In genomic region chr5:67216031-67216778, GRCm38 (mm10) we compare ENCODE assay signal across 10 mouse cellular contexts. TPM values are rescaled to one million over a fixed set of nuclear protein-coding genes. Genes with fewer than 3 reads are reported as not detected.
DNase-seq lines count a peak whose midpoint lies in the region; ATAC-seq lines count a peak whose summit lies in the region.
"Had no signal": no experiment of that assay in that cellular context is flagged by ENCODE, and none has a peak within 500 bp of the region (broad histone marks: within the 10 kb centered on the region; RNA-seq: fewer than 3 reads in every experiment).

No protein-coding gene starts in this region.

- peaks cover 89% of the 10 kb centered on the region for H3K27me3 ChIP-seq in kidney, embryonic 16.5 days (ENCODE audit: insufficient read depth, low read length)
- H3K27me3 ChIP-seq in forebrain, embryonic 10.5 days (ENCODE audit: poor library complexity, severe bottlenecking): peaks cover 100% of the 10 kb centered on the region
- H3K27me3 ChIP-seq in limb, embryonic 10.5 days (ENCODE audit: low read depth, poor library complexity, severe bottlenecking): peaks cover 100% of the 10 kb centered on the region
- H3K27me3 ChIP-seq in neural tube, embryonic 14.5 days (ENCODE audit: control insufficient read depth, insufficient read depth, low read length): peaks cover 77% of the 10 kb centered on the region

- peak overlapping the region; percentile 1; the same call in 1 of the 2 replicates for H3K4me2 ChIP-seq in kidney, embryonic 16.5 days (replicated peaks; ENCODE audit: low read depth, low read length)
- peak overlapping the region; percentile 26 for H3K4me2 ChIP-seq in neural tube, embryonic 14.5 days (ENCODE audit: low read depth, low read length)

- WGBS in kidney, embryonic 16.5 days: under 1% methylated on average over 49 of the region's 49 CpGs
- WGBS in forebrain, embryonic 10.5 days: under 1% methylated on average over 49 of the region's 49 CpGs
- under 1% methylated on average over 49 of the region's 49 CpGs for WGBS in limb, embryonic 10.5 days
- WGBS in neural tube, embryonic 14.5 days: 1% methylated on average over 49 of the region's 49 CpGs

- H3K36me3 ChIP-seq in kidney, embryonic 16.5 days (ENCODE audit: insufficient read depth, low read length): no peaks in the 10 kb centered on the region
- H3K36me3 ChIP-seq in forebrain, embryonic 10.5 days (replicated peaks): no peaks in the 10 kb centered on the region
- no peaks in the 10 kb centered on the region for H3K36me3 ChIP-seq in limb, embryonic 10.5 days
- no peaks in the 10 kb centered on the region for H3K36me3 ChIP-seq in neural tube, embryonic 14.5 days (ENCODE audit: control insufficient read depth, insufficient read depth, low read length)

- no peak overlapping the region for H3K9ac ChIP-seq in kidney, embryonic 16.5 days (replicated peaks; ENCODE audit: low read length)
- no peak overlapping the region for H3K9ac ChIP-seq in neural tube, embryonic 14.5 days (replicated peaks; ENCODE audit: low read depth, low read length)

- H3K4me1 ChIP-seq in kidney, embryonic 16.5 days (ENCODE audit: insufficient read depth, low read length): peaks cover 6% of the 10 kb centered on the region; the same call in 1 of the 2 replicates
- H3K4me1 ChIP-seq in forebrain, embryonic 10.5 days: peaks cover 31% of the 10 kb centered on the region
- H3K4me1 ChIP-seq in limb, embryonic 10.5 days: peaks cover 18% of the 10 kb centered on the region
- H3K4me1 ChIP-seq in neural tube, embryonic 14.5 days (ENCODE audit: control insufficient read depth, insufficient read depth, low read length): 0 out of 2 replicates have a peak, but pooled peaks cover 8% of the 10 kb centered on the region

- peak overlapping the region; percentile 16; the same call in 1 of the 2 replicates for H3K4me3 ChIP-seq in kidney, embryonic 16.5 days (ENCODE audit: low read length)
- peak overlapping the region; percentile 49 for H3K4me3 ChIP-seq in forebrain, embryonic 10.5 days
- peak overlapping the region; percentile 38 for H3K4me3 ChIP-seq in limb, embryonic 10.5 days
- no peak overlapping the region for H3K4me3 ChIP-seq in neural tube, embryonic 14.5 days (ENCODE audit: low read depth, low read length)

- no peak for ATAC-seq in kidney, embryonic 16.5 days (ENCODE audit: low FRiP score, low TSS enrichment)
- peak; percentile 51; the same call in 1 of the 2 replicates for ATAC-seq in neural tube, embryonic 14.5 days (ENCODE audit: low read depth)
- ATAC-seq in inflammation-experienced regulatory T-cells, adult 6 months: no peak

- no peaks in the 10 kb centered on the region for H3K9me3 ChIP-seq in kidney, embryonic 16.5 days (ENCODE audit: low read length)
- no peaks in the 10 kb centered on the region for H3K9me3 ChIP-seq in forebrain, embryonic 10.5 days
- no peaks in the 10 kb centered on the region for H3K9me3 ChIP-seq in limb, embryonic 10.5 days (replicated peaks)
- no peaks in the 10 kb centered on the region for H3K9me3 ChIP-seq in neural tube, embryonic 14.5 days (ENCODE audit: control insufficient read depth, low read length)

- no peak overlapping the region for H3K27ac ChIP-seq in kidney, embryonic 16.5 days (ENCODE audit: low read length)
- H3K27ac ChIP-seq in forebrain, embryonic 10.5 days: peak overlapping the region; percentile 51; the same call in 1 of the 2 replicates
- no peak overlapping the region for H3K27ac ChIP-seq in limb, embryonic 10.5 days
- H3K27ac ChIP-seq in neural tube, embryonic 14.5 days (ENCODE audit: low read depth, low read length): no peak overlapping the region
- H3K27ac ChIP-seq: macrophage had no signal

- no peak for DNase-seq in kidney, adult 8-10 months
- peak; percentile 53 for DNase-seq in forebrain, embryonic 10.5 days (ENCODE audit: extremely low spot score, low spot score)
- DNase-seq in limb, embryonic 10.5 days (ENCODE audit: low spot score): peak; percentile 34
- DNase-seq in layer of hippocampus, postnatal 36 days: no peak
- no peak for DNase-seq in thymus, adult 18-20 months
- DNase-seq: kidney, adult 11 months had no signal

RNA-seq across cellular contexts. Expression of gene Tmem33, which starts 44.2 kb away (rescaled TPM):
- 113 and 118 TPM in 2 replicates for polyA plus RNA-seq in kidney, embryonic 16.5 days (2015; fragmentation: Nextera tagmentation; extraction: Ambion mirVana)
- polyA plus RNA-seq in forebrain, embryonic 10.5 days (2016; fragmentation: Nextera tagmentation; extraction: Ambion mirVana): 117 and 133 TPM in 2 replicates
- 99.6 and 111 TPM in 2 replicates for polyA plus RNA-seq in limb, embryonic 10.5 days (2016; fragmentation: Nextera tagmentation; extraction: Ambion mirVana)
- 66.0 and 76.9 TPM in 2 replicates for polyA plus RNA-seq in neural tube, embryonic 14.5 days (2014; fragmentation: Nextera tagmentation; extraction: Ambion mirVana)
- 100 to 1,000 TPM; 100 to 104 TPM for total RNA-seq in layer of hippocampus, postnatal 36 days (2021)
- 10 to 100 TPM; 56.0 to 77.0 (median 57.4) TPM for polyA plus RNA-seq in inflammation-experienced regulatory T-cells, adult 6 months (2017; shearing (Covaris generic))

Comparison
In these comparisons a context has a peak if more than half of its experiments do, and no peak if none do; other contexts are left out.
1. DNase-seq: peak in forebrain, embryonic 10.5 days (single experiment) and limb, embryonic 10.5 days (single experiment); none in kidney, adult 8-10 months (0 of 2), layer of hippocampus, postnatal 36 days (0 of 2) and thymus, adult 18-20 months (0 of 2).